Mouse (Mus musculus) cortical plate, adult 2 months (tissue): ENCODE measurements around the gene Olfr55.

Experiments used
- CTCF ChIP-seq: fragments of 200-500 bp; IDR thresholded peaks from 2 replicates; pipeline ENCODE4 v1.5.1; 2011; ENCODE audit warnings: mild to moderate bottlenecking, control low read depth, low read length; ENCODE audit not compliant: insufficient read depth; ENCODE audit errors: extremely low read depth
- POLR2A ChIP-seq: fragments of 200-500 bp; IDR thresholded peaks from 2 replicates; pipeline ENCODE4 v1.6.1; 2011; ENCODE audit warnings: mild to moderate bottlenecking, low read length, control low read depth; ENCODE audit not compliant: insufficient read depth; ENCODE audit errors: extremely low read depth

DNA sequence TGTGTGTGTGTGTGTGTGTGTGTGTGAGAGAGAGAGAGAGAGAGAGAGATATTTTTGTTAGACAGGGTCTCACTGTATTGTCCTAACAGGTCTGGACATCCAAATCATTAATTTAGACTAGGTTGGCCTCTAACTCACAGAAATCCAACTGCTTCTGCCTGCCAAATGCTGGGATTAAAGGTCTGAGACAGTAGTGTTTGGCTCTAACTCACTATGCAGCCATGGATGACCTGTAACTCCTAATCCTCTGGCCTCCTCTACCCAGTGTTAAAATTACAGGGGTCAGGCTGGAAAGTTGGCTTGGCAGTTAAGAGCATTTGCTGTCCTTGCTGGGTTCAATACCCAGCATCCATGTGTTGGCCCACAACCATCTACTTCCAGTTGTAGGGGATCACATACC is 43.7 kb upstream of the Olfr55 start:
- no peak for TF ChIP-seq POLR2A
- TF ChIP-seq CTCF: no peak
